Mouse (Mus musculus): ENCODE results near the gene Fam163b.

GRCm38 (mm10) chr2:27109052-27109451, 33.2 kb downstream of the Fam163b start:
- TF ChIP-seq EP300 (IDR thresholded peaks at IDR 0.05) (no peak), CTCF (IDR thresholded peaks at IDR 0.05) (no peak)

Measured in lung, postnatal 0 days (tissue).